Mouse (Mus musculus): ENCODE results near the gene Mapk10.

- TF ChIP-seq CTCF (IDR thresholded peaks at IDR 0.05; ENCODE audit: low read depth) (no peak), EP300 (IDR thresholded peaks at IDR 0.05; ENCODE audit: low read depth) (no peak)
Observed at GRCm38 (mm10) chr5:102974400-102974799, 236.7 kb downstream of the Mapk10 start.

Data from heart, postnatal 0 days (tissue).